Mouse (Mus musculus) kidney, postnatal 4 days (tissue): ENCODE results near the gene Pak3.
"Not testable (repeated sequence)": the region's sequence is repeated elsewhere in the genome, so short reads cannot be mapped to it uniquely, and the experiment has no call there.

Experiments used
- DNase-seq, 2 experiments: peaks; one replicate each; pipeline ENCODE4 v3.0.0; 2021; ENCODE audit warnings: mixed read lengths in 2 of 2

Pak3 gene

GRCm38 (mm10) chrX:143518168-143518901, at the start of gene Pak3:
Pak3 (plus strand) TSS chrX:143518591.
- DNase-seq, result peak; percentile 1

- DNase-seq, result peak; percentile 94 to 96
These were observed 35.5 kb upstream of the Pak3 start for GRCm38 (mm10) chrX:143482866-143483265.

GRCm38 (mm10) chrX:143501053-143501695, 17.2 kb upstream of the Pak3 start:
- DNase-seq, result no peak

- DNase-seq, result no peak
These were observed 16.5 kb upstream of the Pak3 start for GRCm38 (mm10) chrX:143501776-143502365.

- no peak for DNase-seq
These were observed 526 bp downstream of the Pak3 start for GRCm38 (mm10) chrX:143518917-143519316.

- DNase-seq, result not testable (repeated sequence)
These were observed 1.1 kb downstream of the Pak3 start for GRCm38 (mm10) chrX:143519454-143519853.

GRCm38 (mm10) chrX:143520195-143520594, 1.8 kb downstream of the Pak3 start:
- no peak for DNase-seq

GRCm38 (mm10) chrX:143532331-143532730, 13.9 kb downstream of the Pak3 start:
- DNase-seq, result no peak

GRCm38 (mm10) chrX:143533574-143533973, 15.2 kb downstream of the Pak3 start:
- no peak for DNase-seq

GRCm38 (mm10) chrX:143542756-143543155, 24.4 kb downstream of the Pak3 start:
- no peak for DNase-seq

- DNase-seq, result no peak
These were observed 24.9 kb downstream of the Pak3 start for GRCm38 (mm10) chrX:143543186-143543793.

GRCm38 (mm10) chrX:143573691-143574090, 55.3 kb downstream of the Pak3 start:
- no peak for DNase-seq

GRCm38 (mm10) chrX:143579925-143580324, 61.5 kb downstream of the Pak3 start:
- no peak for DNase-seq

- DNase-seq, result no peak
These were observed 62.1 kb downstream of the Pak3 start for GRCm38 (mm10) chrX:143580458-143580959.

- no peak for DNase-seq
These were observed 88.6 kb downstream of the Pak3 start for GRCm38 (mm10) chrX:143606877-143607449.

- DNase-seq, result no peak
These were observed 100.3 kb downstream of the Pak3 start for GRCm38 (mm10) chrX:143618734-143619133.

GRCm38 (mm10) chrX:143627767-143628166, 109.4 kb downstream of the Pak3 start:
- DNase-seq, result no peak

GRCm38 (mm10) chrX:143643936-143644335, 125.5 kb downstream of the Pak3 start:
- peak in 1 of 2 experiments; percentile 1 for DNase-seq

GRCm38 (mm10) chrX:143644807-143645206, 126.4 kb downstream of the Pak3 start:
- DNase-seq, result no peak

GRCm38 (mm10) chrX:143654308-143655176, 136.2 kb downstream of the Pak3 start:
- DNase-seq, result no peak

GRCm38 (mm10) chrX:143655177-143655492, 136.7 kb downstream of the Pak3 start:
- no peak for DNase-seq
